Mouse (Mus musculus): ENCODE results near the gene Brap.

GRCm38 (mm10) chr5:121714928-121715327, 54.6 kb downstream of the Brap start:
- TF ChIP-seq CTCF (IDR thresholded peaks at IDR 0.05; ENCODE audit: low read depth, low read length) (no peak), GATA1 (IDR thresholded peaks at IDR 0.05; ENCODE audit: borderline replicate concordance, low read length) (no peak)
